Mouse (Mus musculus): Measurements from ENCODE around the gene Eif3g. TPM values are rescaled to one million over a fixed set of nuclear protein-coding genes. Genes with fewer than 3 reads are reported as not detected.
A peak's percentile ranks its signal among the peaks of the same experiment; 100 is the strongest.

Eif3g gene
- total RNA-seq (2014; fragmentation: Nextera tagmentation), result 308 and 325 TPM in 2 replicates
- 259 and 301 TPM in 2 replicates for total RNA-seq (2017)

DNA sequence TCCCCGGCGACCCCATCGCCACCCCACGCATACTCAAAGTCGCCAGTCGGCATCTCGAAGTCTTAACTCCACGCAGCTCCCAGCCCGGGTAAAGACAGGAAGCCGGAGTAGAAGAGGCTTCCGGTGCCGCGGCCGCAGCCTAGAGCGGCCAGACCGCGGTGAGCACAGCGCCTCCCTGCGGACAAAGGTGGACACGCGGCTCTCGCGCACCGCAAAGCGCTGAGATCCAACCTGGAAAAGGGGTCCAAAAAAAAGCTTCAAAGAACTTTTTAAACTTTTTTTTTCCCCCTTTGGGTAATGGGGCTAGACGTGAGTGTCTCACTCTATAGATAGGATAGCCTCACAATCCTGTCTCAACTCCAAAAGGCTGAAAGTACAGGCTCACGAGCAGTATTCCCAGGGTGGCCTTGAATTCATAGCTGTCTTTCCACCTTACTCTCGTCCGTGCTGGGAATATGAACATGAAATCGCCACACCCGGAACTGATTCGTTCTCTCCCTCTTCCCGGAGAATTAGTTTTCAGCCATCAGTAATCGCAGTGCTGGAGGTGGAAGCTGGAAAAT lies at the start of gene Eif3g:
Gene Eif3g (minus strand): TSS at position 113 of the 563 bp plus-strand sequence.
- peak; percentile 40 for ATAC-seq (replicated peaks; ENCODE audit: low FRiP score, low TSS enrichment, poor library complexity, severe bottlenecking)

DNA sequence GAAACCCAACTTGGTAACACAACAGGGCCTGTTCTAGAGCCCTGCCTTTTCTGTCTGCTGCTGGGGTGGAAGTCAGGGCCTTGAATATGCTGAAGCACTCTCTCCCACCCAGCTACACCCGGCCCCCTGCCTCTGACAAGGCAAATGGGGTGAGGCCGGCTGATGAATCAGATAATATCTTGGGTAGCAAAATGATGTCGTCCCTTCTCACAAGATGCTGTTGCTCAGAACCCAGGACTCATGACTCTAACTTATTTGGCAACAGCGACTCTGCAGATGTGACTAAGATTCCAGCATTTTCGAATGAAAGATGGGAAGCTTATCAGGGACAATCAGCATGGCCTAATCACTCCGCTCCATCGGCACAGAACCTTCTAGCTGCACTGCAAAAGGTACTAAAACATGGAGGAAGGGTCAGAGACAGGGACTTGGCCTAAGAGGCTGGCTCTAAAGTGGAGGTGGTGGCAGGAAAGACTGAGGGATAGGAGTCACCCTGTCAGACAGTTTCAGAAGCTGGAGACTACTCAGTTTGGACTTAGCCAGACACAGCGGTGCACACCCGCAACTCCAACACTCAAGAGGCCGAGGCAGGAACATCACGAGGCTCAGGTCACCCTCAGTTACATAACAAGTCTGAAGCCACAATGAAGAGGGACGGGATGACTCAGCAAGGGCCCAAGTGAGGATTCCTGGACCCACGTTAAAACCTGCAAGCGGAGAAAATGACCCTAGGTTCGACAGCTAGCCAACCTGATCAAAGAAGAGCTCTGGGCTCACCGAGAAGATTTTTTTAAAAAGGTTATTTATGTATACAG lies 47.9 kb upstream of the Eif3g start:
- no peak for ATAC-seq (replicated peaks; ENCODE audit: low FRiP score, low TSS enrichment, poor library complexity, severe bottlenecking)

DNA sequence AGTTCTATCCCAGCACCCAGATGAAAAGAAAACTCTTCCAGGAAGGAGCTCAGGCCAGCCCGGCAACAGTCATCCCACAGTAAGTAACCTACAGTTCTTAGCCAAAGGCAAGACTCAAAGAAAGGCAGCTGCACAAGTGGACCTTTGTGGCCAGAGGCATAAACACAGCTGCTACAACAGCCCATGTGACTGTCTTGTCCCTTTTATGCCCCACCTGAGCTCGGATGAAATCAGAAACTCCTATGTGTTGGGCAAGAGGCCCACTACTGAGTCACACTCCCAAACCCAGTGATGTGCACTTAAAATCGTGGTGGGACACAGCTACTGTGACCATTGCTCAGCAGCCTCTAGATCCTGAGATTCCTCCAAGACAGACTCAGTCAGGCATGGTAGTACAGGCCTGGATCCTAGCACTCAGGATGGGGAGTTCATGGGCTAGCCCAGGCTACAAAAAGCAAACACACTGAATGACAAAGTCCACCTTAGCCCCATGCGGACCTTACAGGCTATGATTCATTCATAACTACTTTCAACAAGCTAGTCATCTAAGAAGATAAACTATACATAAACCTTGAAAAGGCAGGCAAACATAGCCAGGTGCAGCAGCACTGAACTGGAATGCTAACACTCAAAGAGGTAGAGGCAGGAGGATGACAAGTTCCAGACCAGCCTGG lies 46.4 kb upstream of the Eif3g start:
- ATAC-seq (replicated peaks; ENCODE audit: low FRiP score, low TSS enrichment, poor library complexity, severe bottlenecking), result no peak

DNA sequence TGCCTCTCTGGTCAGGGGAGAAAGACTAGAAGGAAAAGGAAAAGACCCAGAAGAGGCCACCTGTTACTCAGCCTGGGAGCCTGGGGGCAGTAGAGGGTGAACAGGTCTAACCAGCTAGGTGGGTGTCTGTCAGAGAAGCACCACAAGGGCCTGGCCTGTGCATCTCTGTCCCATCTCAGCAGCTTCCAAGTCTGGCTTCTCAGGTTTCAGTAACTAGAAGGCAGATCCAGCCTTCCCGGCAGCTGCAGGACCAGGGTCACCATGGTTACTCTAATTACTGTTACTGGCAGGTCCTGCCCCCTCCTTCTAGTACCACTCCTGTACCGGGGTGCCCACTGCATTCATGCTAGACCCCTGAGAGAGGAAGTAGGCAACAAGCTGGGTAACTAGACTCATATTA lies 45.5 kb upstream of the Eif3g start:
- no peak for ATAC-seq (replicated peaks; ENCODE audit: low FRiP score, low TSS enrichment, poor library complexity, severe bottlenecking)

DNA sequence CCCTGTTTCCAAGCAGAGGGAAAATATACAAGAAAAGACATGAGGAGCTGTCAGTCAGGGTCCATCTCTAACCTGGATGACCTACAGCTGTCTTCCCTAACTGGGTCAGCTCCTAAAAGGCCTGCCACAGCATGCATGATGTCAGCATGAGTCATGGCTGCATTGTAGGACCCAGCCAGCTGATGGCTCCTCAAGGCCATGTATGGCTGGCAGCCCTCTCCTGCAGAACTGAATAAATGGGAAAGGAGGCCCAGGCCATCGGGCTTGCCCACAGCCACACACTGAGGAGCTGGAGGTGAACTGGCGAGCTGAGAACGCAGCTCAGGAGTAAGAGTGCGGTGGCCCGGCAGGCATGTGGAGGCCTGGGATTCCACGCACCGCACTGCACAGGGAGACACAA lies 45.0 kb upstream of the Eif3g start:
- no peak for ATAC-seq (replicated peaks; ENCODE audit: low FRiP score, low TSS enrichment, poor library complexity, severe bottlenecking)

GRCm38 (mm10) chr9:20923258-20923657 lies 24.8 kb upstream of the Eif3g start:
- no peak for ATAC-seq (replicated peaks; ENCODE audit: low FRiP score, low TSS enrichment, poor library complexity, severe bottlenecking)

- peak; percentile 69 for ATAC-seq (replicated peaks; ENCODE audit: low FRiP score, low TSS enrichment, poor library complexity, severe bottlenecking)
Measured at GRCm38 (mm10) chr9:20916160-20916559, 17.7 kb upstream of the Eif3g start.

DNA sequence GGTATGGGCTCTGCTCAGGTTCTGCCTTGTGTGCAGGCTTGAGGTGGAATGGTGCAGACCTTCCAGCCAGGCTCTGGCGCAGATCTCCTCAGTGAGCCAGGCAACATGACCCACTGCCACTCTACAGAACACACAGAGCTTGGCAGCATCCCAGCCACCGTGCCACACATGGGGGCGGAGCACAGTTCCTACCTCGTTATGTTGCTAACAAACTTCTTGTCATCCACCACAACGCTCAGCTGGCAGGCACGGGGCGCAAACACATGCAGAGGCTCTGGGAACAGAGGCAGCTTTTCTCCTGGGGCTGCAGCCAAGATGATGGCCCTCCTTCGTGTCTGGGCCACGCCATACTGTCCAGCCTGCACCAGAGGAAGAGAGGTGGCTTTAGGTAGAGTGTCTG lies 11.5 kb upstream of the Eif3g start:
- ATAC-seq (replicated peaks; ENCODE audit: low FRiP score, low TSS enrichment, poor library complexity, severe bottlenecking), result 0 out of 2 replicates have a peak, but pooled peaks have one; percentile 18

GRCm38 (mm10) chr9:20902174-20902491 lies 3.7 kb upstream of the Eif3g start:
- peak; percentile 71 for ATAC-seq (replicated peaks; ENCODE audit: low FRiP score, low TSS enrichment, poor library complexity, severe bottlenecking)

DNA sequence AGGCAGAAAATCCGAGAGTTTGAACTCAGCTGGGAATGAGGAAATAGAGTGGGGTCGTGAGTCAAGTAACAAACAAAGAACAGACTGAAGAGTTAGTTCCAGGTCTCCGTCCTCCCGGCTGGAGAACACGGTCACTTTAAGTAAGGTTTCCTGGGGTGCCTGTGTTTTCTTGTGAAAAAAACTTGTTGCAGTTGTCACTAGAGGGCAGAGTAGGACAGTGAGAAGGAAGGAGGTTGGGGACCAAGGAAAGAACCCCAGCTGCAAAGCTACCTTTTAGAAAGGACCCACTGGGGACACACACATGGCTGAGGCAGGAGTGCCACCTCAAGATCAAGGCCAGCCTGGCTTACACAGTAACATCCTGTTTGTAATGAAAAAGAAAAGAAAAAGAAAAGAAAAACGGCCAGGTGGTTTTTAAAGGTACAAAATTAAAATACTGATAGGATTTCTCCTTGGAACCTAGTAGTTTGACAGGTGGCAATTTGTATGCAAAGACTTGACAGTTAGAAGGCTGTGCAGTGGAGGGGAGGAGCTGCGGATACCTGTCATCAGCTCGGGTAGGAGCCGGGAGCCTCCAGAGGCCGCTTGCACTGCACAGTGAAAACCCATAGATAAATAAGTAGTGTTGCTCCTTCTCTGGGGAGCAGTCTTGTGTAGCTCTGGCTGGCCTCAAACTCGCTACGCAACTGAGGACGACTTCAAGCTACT lies 3.2 kb upstream of the Eif3g start:
- ATAC-seq (replicated peaks; ENCODE audit: low FRiP score, low TSS enrichment, poor library complexity, severe bottlenecking), result peak; percentile 60

DNA sequence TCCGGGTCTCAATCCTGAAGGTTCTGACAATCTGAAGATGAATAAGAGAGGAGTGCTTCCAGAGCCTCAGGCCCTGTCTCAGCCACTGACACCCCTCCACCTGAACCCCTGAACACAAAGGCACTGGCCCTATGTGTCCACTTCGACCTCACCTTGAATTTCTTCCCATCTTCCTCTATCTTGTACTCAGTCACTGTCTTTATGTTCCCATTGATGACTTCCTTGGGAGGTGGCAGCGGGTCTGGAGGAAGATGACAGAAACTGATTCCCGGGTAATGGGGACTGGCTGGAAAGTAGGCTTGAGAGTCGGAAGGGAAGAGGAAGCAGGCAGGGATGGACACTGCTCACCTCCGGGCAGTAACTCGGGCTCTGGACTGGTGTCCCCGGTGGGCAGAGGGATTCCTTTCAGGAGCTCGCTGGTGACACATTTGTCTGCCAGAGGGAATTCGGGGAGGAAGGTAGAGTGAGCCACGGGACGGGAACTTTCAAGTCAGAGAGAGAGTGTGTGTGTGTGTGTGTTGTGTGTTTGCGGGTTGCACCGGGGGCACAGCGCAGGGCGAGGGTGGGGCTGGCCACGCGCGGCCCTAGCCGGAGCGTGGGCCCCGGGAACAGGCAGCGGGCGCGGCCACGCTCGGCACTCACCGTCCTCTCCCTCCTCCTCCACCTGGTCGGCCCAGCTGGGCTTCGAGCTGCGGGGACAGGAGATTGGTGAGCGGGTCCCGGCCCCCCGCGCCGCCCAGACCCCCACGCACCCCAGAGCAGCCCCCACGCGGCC lies 500 bp downstream of the Eif3g start:
- no peak for ATAC-seq (replicated peaks; ENCODE audit: low FRiP score, low TSS enrichment, poor library complexity, severe bottlenecking)

DNA sequence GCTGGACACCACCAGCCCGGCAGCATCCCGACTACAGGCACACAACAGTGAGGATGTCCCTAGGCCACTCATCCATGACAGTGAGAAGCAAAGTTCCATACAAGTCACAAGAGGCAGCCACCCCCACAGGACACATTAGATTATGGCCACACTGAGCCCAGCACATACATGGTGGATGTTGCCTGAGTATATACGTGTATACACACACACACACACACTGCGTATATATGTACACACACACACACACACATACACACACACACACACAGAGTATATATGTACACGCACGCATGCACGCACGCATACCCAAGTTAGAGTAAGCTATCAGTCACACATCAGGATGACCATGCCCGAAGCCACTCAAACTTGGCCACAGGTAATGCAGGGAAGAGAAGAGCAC lies 3.0 kb downstream of the Eif3g start:
- no peak for ATAC-seq (replicated peaks; ENCODE audit: low FRiP score, low TSS enrichment, poor library complexity, severe bottlenecking)

DNA sequence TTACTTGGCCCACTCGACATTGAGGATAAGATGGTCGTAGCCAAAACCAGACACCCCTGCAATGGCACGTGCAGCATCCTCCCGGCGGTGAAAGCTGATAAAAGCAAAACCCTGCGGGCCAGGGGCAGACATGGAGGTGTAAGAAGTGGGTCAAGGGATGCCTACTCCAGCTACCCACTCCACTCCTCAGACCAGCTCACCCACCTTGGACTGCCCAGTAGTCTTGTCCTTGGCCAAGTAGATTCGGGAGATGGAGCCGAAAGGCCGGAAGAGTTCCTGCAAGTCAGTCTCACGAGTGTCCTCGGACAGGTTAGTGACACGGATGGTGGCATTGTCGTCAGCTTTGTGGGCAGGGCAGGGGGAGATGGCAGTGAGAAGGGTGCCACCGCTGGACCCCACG lies 3.8 kb downstream of the Eif3g start:
- no peak for ATAC-seq (replicated peaks; ENCODE audit: low FRiP score, low TSS enrichment, poor library complexity, severe bottlenecking)

DNA sequence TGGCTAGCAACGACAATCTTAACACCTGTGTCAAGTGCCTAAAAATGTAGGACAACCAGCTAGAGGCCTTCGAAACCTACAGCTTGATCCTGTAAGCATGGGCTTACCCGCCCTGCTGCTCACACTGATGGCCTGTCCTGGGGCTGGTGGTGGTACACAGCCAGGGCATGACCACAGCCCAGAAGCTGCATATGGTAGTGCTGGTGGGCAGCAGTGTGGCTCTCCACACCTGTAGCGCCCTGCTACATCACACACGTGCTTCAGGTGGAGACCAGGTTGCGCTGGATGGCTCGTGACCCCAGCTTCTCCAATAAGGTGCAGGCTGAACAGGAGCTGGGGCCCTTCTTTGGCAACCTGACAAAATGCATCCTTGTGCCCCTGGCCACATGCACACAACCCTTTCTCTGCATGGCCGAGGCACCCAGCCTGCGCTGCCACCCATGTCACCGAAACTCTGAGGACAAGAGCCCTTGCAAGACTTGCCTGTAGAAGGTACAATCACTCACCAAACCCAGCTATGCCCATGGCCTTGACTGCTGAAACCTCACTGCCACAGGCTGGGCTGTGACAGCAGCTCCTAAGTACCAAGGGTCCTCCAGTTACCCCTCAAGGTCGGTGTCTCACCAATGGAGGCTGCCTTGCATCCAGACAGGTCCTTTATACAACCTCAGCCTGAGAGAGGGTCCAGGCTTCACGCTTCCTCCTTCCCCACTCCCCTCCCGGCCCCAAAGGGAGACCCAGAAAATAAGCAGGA lies 4.7 kb downstream of the Eif3g start:
- no peak for ATAC-seq (replicated peaks; ENCODE audit: low FRiP score, low TSS enrichment, poor library complexity, severe bottlenecking)

DNA sequence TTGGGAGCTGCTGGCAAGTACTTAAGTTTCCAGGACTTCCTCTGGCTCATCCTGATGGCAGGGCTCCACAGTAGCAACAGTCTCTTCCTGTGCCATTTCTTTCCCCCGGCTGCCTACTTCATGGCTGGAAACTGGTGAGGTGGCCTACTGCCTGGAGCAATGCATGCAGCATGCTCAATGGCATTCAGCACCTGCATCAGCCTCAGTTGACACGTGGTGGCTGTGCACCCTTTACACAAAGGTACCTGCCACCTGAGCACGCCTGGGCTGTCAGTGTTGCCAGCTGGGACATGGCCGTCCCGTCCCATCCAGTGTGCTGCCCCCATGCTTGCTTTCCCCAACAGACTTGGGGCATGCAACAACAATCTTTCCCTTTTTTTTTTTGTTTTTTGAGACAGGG lies 5.4 kb downstream of the Eif3g start:
- ATAC-seq (replicated peaks; ENCODE audit: low FRiP score, low TSS enrichment, poor library complexity, severe bottlenecking), result no peak

- ATAC-seq (replicated peaks; ENCODE audit: low FRiP score, low TSS enrichment, poor library complexity, severe bottlenecking), result no peak
Measured at GRCm38 (mm10) chr9:20892104-20892653, 6.2 kb downstream of the Eif3g start.

DNA sequence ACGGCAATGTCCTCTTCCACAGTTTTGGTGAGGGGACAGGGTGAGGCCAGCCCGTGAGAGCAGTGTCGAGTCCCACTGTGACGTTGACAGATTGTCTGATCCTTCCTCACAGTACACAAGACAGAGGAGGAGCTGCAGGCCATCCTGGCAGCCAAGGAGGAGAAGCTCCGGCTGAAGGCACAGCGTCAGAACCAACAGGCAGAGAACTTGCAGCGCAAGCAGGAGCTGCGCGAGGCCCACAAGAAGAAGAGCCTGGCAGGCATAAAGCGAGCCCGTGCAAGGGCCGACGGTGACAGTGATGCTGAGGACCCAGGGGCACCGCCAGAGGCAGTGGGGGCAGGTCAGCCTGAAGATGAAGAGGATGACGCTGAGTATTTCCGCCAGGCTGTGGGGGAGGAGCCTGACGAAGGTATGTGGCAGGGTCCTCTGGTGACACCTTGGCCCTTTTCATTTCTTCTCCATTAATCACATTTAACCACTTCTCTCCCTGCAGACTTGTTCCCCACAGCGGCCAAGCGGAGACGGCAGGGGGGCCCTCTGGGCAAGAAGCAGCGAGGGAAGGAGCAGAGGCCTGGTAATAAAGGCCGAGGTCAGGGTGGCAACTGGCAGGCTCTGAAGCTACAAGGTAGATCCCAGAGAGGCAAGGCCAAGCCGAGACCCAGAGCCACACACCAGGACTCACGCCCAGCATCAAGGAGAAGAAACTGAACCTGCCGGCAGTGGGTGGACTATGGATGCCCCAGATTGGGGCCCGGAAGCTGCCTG lies 6.9 kb downstream of the Eif3g start:
- no peak for ATAC-seq (replicated peaks; ENCODE audit: low FRiP score, low TSS enrichment, poor library complexity, severe bottlenecking)

- no peak for ATAC-seq (replicated peaks; ENCODE audit: low FRiP score, low TSS enrichment, poor library complexity, severe bottlenecking)
Measured at GRCm38 (mm10) chr9:20890411-20890810, 8.0 kb downstream of the Eif3g start.

All from megakaryocyte-erythroid progenitor cell, adult 5-6 weeks (primary cell).